Comparison of ENCODE assay signal across 19 mouse cellular contexts in the genomic region with DNA sequence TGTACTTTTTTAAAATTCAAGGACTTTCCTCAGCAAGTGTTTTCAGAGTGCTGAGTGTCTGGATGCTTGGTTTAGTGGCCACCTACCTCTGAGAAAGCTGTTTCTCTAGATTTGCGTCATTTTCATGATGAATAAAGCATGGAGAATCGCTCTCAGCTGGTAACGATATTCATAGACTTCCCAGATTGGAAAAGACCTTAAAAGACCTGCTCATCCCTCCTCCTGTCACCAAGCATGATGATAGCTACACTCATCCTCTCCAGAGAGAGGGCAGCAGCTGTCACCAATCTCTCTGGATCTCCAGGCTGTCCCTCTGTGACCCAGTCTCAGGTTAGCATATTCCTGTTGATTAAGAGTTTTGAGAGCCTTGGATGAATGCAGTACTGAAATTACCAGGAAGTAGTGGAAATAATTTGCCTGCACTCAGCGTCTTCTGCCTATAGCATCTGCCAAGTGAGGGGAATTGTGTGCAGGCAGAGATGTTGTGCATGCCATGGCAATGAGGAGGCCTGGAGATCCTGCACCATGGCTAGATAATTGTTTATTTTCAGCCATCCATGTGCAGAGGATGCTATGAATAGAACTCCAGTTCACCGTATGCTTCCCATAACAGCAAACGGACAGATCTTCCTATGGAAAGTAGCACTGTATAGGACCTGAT.
DNase-seq lines count a peak whose midpoint lies in the region; ATAC-seq lines count a peak whose summit lies in the region.
"Had no signal": no experiment of that assay in that cellular context is flagged by ENCODE, and none has a peak within 500 bp of the region (broad histone marks: within the 10 kb centered on the region; RNA-seq: fewer than 3 reads in every experiment).

No protein-coding gene starts in this region.

- no peaks in the 10 kb centered on the region for H3K4me1 ChIP-seq in hindbrain, embryonic 12.5 days
- H3K4me1 ChIP-seq: forebrain, embryonic 10.5 days; heart, embryonic 12.5 days; hindbrain, embryonic 13.5 days; limb, embryonic 15.5 days; midbrain, embryonic 12.5 days; neural tube, embryonic 12.5 days had no signal

- H3K27me3 ChIP-seq in hindbrain, embryonic 12.5 days: no peaks in the 10 kb centered on the region
- H3K27me3 ChIP-seq: CH12.LX; heart, embryonic 12.5 days; hindbrain, embryonic 13.5 days; limb, embryonic 15.5 days; midbrain, embryonic 12.5 days; neural tube, embryonic 12.5 days had no signal

- no peak overlapping the region for H3K4me2 ChIP-seq in hindbrain, embryonic 12.5 days (replicated peaks)
- H3K4me2 ChIP-seq: heart, embryonic 12.5 days; hindbrain, embryonic 13.5 days; limb, embryonic 15.5 days; midbrain, embryonic 12.5 days; neural tube, embryonic 12.5 days had no signal

- no peak for ATAC-seq in hindbrain, embryonic 12.5 days (ENCODE audit: low FRiP score)

- intact Hi-C loops in left cerebral cortex, postnatal 36 days (cut with DNase I): no loop called here

- no peak overlapping the region for H3K27ac ChIP-seq in hindbrain, embryonic 12.5 days
- H3K27ac ChIP-seq: forebrain, embryonic 10.5 days; hindbrain, embryonic 13.5 days; limb, embryonic 15.5 days; midbrain, embryonic 12.5 days; neural tube, embryonic 12.5 days had no signal

- no peaks in the 10 kb centered on the region for H3K9me3 ChIP-seq in hindbrain, embryonic 12.5 days (replicated peaks)
- H3K9me3 ChIP-seq: forebrain, embryonic 10.5 days; heart, embryonic 12.5 days; hindbrain, embryonic 13.5 days; limb, embryonic 15.5 days; midbrain, embryonic 12.5 days; neural tube, embryonic 12.5 days had no signal

- H3K4me3 ChIP-seq in hindbrain, embryonic 12.5 days: no peak overlapping the region
- H3K4me3 ChIP-seq: forebrain, embryonic 10.5 days; heart, embryonic 12.5 days; hindbrain, embryonic 13.5 days; limb, embryonic 15.5 days; midbrain, embryonic 12.5 days; neural tube, embryonic 12.5 days had no signal

- peak; percentile 7 to 10 for DNase-seq in cerebellum, postnatal 25 days
- no peak for DNase-seq in cerebellum, adult 9-10 months
- peak; percentile 82 for DNase-seq in brain, adult 2 months (ENCODE audit: low read depth, low spot score)
- DNase-seq in frontal cortex, postnatal 14 days (ENCODE audit: low spot score in 2 of 2): peak; percentile 13 to 25
- peak; percentile 39 to 50 for DNase-seq in left cerebral cortex, postnatal 36 days (ENCODE audit: low spot score in 2 of 2)
- DNase-seq in adrenal gland, adult (ENCODE audit: inconsistent age in 2 of 2, low spot score in 1 of 2): no peak
- no peak for DNase-seq in lung, adult 18-20 months
- DNase-seq: heart, postnatal 14 days; kidney, adult 8-10 months; kidney, postnatal 14 days; lung, postnatal 10 days had no signal

- no peak overlapping the region for H3K9ac ChIP-seq in hindbrain, embryonic 12.5 days
- H3K9ac ChIP-seq: heart, embryonic 12.5 days; hindbrain, embryonic 13.5 days; limb, embryonic 15.5 days; midbrain, embryonic 12.5 days; neural tube, embryonic 12.5 days had no signal

- no peaks in the 10 kb centered on the region for H3K36me3 ChIP-seq in hindbrain, embryonic 12.5 days
- H3K36me3 ChIP-seq: forebrain, embryonic 10.5 days; heart, embryonic 12.5 days; hindbrain, embryonic 13.5 days; limb, embryonic 15.5 days; midbrain, embryonic 12.5 days; neural tube, embryonic 12.5 days had no signal

- 85% methylated on average over 6 of the region's 6 CpGs for WGBS in hindbrain, embryonic 12.5 days

Comparison
In these comparisons a context has a peak if more than half of its experiments do, and no peak if none do; other contexts are left out.
1. DNase-seq: peak in cerebellum, postnatal 25 days (2 of 2), brain, adult 2 months (single experiment), frontal cortex, postnatal 14 days (2 of 2) and left cerebral cortex, postnatal 36 days (2 of 2); none in cerebellum, adult 9-10 months (single experiment), adrenal gland, adult (0 of 2) and lung, adult 18-20 months (0 of 2).